Mouse (Mus musculus) liver, embryonic 14.5 days (tissue): Measurements from ENCODE around the gene 4930451I11Rik. TPM values are rescaled to one million over a fixed set of nuclear protein-coding genes. Genes with fewer than 3 reads are reported as not detected.

Experiments used
- ATAC-seq: fragments of 200-750 bp; cut with Nextera tagmentation; 2 replicates; pipeline ENCODE4 v1.8.0; 2017; ENCODE audit warnings: moderate number of reproducible peaks, mild to moderate bottlenecking, moderate library complexity; ENCODE audit not compliant: insufficient read depth
- DNase-seq, 3 experiments: peaks; one replicate each; pipeline ENCODE4 v3.0.0-alpha.2; 2012 to 2013; ENCODE audit warnings: low read depth in 3 of 3, low spot score in 3 of 3
- H3K27ac ChIP-seq: fragments of 300-500 bp; sonication (generic); 2 replicates; pipeline ENCODE4 v1.5.1; 2014; ENCODE audit warnings: moderate library complexity, mild to moderate bottlenecking, control low read depth, inconsistent platforms
- H3K27me3 ChIP-seq: fragments of 300-500 bp; sonication (generic); 2 replicates; pipeline ENCODE4 v1.6.1; 2014; ENCODE audit warnings: mild to moderate bottlenecking, low read length, moderate library complexity; ENCODE audit not compliant: control insufficient read depth, insufficient read depth
- H3K36me3 ChIP-seq: fragments of 300-500 bp; sonication (generic); replicated peaks from 2 replicates; pipeline ENCODE4 v1.6.1; 2014; ENCODE audit warnings: low read depth; ENCODE audit not compliant: control insufficient read depth, insufficient read depth
- H3K4me1 ChIP-seq, 2 experiments: fragments of 200-500 bp in 1 of 2; fragments of 300-500 bp in 1 of 2; sonication (generic) in 1 of 2; replicated peaks; 2 replicates each; pipeline ENCODE4 v1.6.1; 2012 to 2014; ENCODE audit warnings: antibody characterized with exemption in 1 of 2, inconsistent platforms in 1 of 2, low read length in 1 of 2; ENCODE audit not compliant: control insufficient read depth in 2 of 2, insufficient read depth in 2 of 2
- H3K4me2 ChIP-seq: fragments of 300-500 bp; sonication (generic); 2 replicates; pipeline ENCODE4 v1.6.1; 2014; ENCODE audit warnings: low read depth, mild to moderate bottlenecking, control low read depth, moderate library complexity
- H3K4me3 ChIP-seq, 2 experiments: fragments of 200-500 bp in 1 of 2; fragments of 300-500 bp in 1 of 2; sonication (generic) in 1 of 2; 2 replicates each; pipeline ENCODE4 v1.5.1; 2012 to 2014; ENCODE audit warnings: low read depth in 2 of 2, low read length in 2 of 2, mild to moderate bottlenecking in 2 of 2, control low read depth in 1 of 2, inconsistent platforms in 1 of 2, moderate library complexity in 1 of 2; ENCODE audit not compliant: insufficient read depth in 1 of 2
- H3K9ac ChIP-seq: fragments of 300-500 bp; sonication (generic); replicated peaks from 2 replicates; pipeline ENCODE4 v1.6.1; 2014; ENCODE audit warnings: mild to moderate bottlenecking, control low read depth, moderate library complexity
- H3K9me3 ChIP-seq: fragments of 300-500 bp; sonication (generic); 2 replicates; pipeline ENCODE4 v1.6.1; 2016; ENCODE audit warnings: low read length, mixed read lengths; ENCODE audit not compliant: control insufficient read depth
- CTCF ChIP-seq: IDR thresholded peaks from 2 replicates; pipeline ENCODE4 v1.5.1; 2016; ENCODE audit warnings: antibody characterized with exemption, low read depth, control low read depth
- EP300 ChIP-seq: IDR thresholded peaks from 2 replicates; pipeline ENCODE4 v1.6.1; 2016; ENCODE audit warnings: antibody characterized with exemption, low read depth
- WGBS: fragments of 180-500 bp; shearing (Covaris S2); extraction: QIAGEN DNeasy Blood & Tissue Kit; methylation state at CpG from one replicate; pipeline ENCODE4 v1.1.7; 2014; ENCODE audit not compliant: insufficient replicate concordance; 5-methylcytosine and 5-hydroxymethylcytosine counted together
- polyA plus RNA-seq, 2 experiments: library from polyadenylated mRNA; depleted of rRNA in 1 of 2; stranded (reverse) in 1 of 2; unstranded in 1 of 2; fragments of >200 nt; fragmentation: Nextera tagmentation in 1 of 2; extraction: Ambion mirVana in 1 of 2; gene quantifications; 2 replicates each; pipeline versions ENCODE4 v1.2.1 to v1.2.3; 2012 to 2014

The 4930451I11Rik gene
- polyA plus RNA-seq, 2 experiments = not detected

DNA sequence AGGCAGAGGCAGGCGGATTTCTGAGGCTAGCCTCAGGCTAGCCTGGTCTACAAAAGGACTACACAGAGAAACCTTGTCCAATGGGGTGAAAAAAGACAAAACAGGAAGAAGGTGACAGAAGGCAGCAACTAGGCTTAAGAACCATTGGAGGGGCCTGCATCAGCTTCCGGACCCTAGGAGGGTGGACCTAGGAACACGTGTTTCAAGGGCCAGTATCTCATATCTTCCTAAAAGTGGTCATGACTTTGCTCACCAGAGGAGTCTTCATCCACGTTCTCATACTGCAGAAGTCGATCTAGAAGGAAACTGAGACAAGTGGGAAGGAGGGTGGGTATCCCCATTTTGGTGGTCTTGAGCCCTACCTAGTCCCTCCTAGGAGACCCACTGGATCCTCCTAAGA is 29.5 kb upstream of the 4930451I11Rik start:
- H3K4me1 ChIP-seq = peaks cover 14 to 20% of the 10 kb centered on the region in 2 experiments
- H3K9ac ChIP-seq = peak overlapping the region; percentile 83
- 29% methylated on average over 5 of the region's 5 CpGs for WGBS
- DNase-seq = peak in 1 of 3 experiments; percentile 16
- peak overlapping the region; percentile 99 for H3K4me2 ChIP-seq
- ATAC-seq = no peak
- H3K27ac ChIP-seq = peak overlapping the region; percentile 50
- H3K27me3 ChIP-seq = no peaks in the 10 kb centered on the region
- TF ChIP-seq CTCF = no peak
- no peak for TF ChIP-seq EP300
- peaks cover 30% of the 10 kb centered on the region for H3K36me3 ChIP-seq
- no peaks in the 10 kb centered on the region for H3K9me3 ChIP-seq
- peak overlapping the region; percentile 80 to 95 for H3K4me3 ChIP-seq

DNA sequence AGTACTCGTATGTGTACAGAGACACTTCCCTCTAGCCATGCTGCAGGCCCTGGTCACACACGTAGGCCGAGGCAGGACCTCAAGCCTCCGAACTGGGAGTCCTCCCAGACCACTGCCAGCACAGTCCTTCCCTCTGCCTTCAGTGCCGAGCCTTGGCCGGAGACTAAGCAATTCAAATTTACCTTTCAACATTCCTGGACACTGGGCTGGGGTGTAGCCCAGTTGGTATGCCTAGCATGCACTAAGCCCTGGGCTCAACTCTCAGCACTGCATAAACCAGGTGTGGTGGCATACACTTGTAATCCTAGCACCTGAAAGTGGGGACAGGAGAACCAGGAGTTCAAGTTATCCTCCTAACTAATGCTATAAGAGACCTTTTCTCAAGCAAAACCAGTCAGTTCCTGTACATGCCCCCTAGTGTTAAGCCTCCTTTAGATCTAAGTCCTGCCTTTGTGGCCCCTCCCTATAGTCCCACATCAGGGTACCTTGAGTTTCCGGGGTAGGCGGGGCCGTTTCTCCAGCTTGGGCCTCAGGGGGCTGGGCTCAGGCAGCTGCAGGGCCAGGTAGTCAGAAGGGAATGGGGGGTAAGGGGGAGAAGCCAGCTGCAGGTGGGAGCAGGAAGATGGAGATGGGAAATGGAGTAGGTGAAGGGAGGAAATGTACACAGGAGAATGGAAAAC is 25.4 kb upstream of the 4930451I11Rik start:
- ATAC-seq (no peak), DNase-seq (no peak)
- Histone ChIP-seq H3K27me3 (no peaks in the 10 kb centered on the region), H3K4me3 (no peak overlapping the region), H3K4me2 (no peak overlapping the region), H3K9ac (no peak overlapping the region), H3K36me3 (peaks cover 34% of the 10 kb centered on the region), H3K4me1 (peaks cover 4 to 6% of the 10 kb centered on the region in 2 experiments; a peak in 3 of 4 replicates), H3K27ac (no peak overlapping the region), H3K9me3 (no peaks in the 10 kb centered on the region)
- TF ChIP-seq CTCF = no peak
- no peak for TF ChIP-seq EP300
- 71% methylated on average over 9 of the region's 9 CpGs for WGBS

DNA sequence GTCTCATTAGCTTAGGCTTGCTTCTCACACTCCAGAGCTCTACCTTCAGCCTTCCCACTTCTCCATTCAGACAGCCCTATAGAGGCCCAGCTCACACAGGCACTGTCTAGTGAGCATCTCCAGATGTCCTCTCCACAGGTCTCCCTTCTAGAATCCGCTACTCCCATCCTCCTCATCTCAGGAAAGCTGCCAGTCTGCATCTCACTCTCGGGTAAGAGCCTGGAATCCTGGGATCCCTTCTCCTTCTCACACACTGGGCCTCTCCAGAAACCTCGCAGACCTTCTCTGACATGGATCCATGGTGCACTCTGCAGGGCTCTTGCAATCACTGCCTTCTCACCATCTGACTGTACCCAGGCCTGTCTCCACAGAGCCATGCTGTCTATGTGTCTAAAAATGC is 24.2 kb upstream of the 4930451I11Rik start:
- H3K4me1 ChIP-seq = no peaks in the 10 kb centered on the region
- H3K9ac ChIP-seq = no peak overlapping the region
- H3K9me3 ChIP-seq = no peaks in the 10 kb centered on the region
- WGBS = 80% methylated on average over 3 of the region's 3 CpGs
- DNase-seq (no peak), ATAC-seq (no peak)
- no peak overlapping the region for H3K4me2 ChIP-seq
- H3K36me3 ChIP-seq = peaks cover 34% of the 10 kb centered on the region
- no peak overlapping the region for H3K4me3 ChIP-seq
- no peak overlapping the region for H3K27ac ChIP-seq
- TF ChIP-seq EP300 (no peak), CTCF (no peak)
- H3K27me3 ChIP-seq = no peaks in the 10 kb centered on the region

DNA sequence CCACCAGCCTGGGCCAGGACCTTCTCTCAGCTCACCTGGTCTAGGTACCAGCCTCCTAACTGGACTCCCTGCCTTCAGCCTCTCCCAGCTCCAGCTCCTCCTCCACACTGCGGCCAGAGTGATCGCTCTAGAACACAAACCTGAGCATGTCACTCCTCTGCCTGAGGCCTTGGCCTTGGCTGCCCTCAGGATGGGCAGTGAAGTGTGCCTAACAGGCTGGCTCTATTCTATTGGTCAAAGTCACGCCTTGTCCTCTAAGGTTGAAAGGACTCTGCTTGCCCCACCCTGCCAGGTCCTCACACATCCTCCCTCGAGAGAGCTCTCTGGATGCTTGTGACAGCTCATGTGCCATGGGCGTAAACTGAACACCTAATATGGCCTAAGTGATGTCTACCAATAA is 22.0 kb upstream of the 4930451I11Rik start:
- no peaks in the 10 kb centered on the region for H3K9me3 ChIP-seq
- H3K4me2 ChIP-seq = no peak overlapping the region
- H3K9ac ChIP-seq = no peak overlapping the region
- 65% methylated on average over 5 of the region's 5 CpGs for WGBS
- no peak overlapping the region for H3K4me3 ChIP-seq
- H3K27ac ChIP-seq = no peak overlapping the region
- DNase-seq = no peak
- no peak for TF ChIP-seq CTCF
- TF ChIP-seq EP300 = no peak
- no peaks in the 10 kb centered on the region for H3K4me1 ChIP-seq
- ATAC-seq = no peak
- peaks cover 28% of the 10 kb centered on the region for H3K36me3 ChIP-seq
- peaks cover 15% of the 10 kb centered on the region for H3K27me3 ChIP-seq

DNA sequence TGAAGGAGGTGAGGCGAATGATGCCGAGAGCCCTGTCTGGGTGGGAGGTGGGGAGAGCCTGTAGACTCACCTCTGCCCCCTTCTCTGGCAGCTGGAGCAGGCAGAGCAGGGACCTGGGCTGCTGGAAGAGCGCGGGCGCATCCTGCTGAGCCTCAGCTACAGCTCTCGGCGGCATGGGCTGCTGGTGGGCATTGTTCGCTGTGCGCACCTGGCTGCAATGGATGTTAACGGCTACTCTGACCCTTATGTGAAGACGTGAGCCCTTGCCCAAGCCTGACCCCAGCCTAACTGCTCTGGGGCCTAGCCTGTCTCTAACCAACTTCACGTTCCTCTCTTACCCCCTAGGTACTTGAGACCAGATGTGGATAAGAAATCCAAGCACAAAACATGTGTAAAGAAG is 19.8 kb upstream of the 4930451I11Rik start:
- Histone ChIP-seq H3K27me3 (peaks cover 37% of the 10 kb centered on the region), H3K36me3 (peaks cover 20% of the 10 kb centered on the region), H3K27ac (no peak overlapping the region), H3K4me3 (no peak overlapping the region), H3K4me1 (no peaks in the 10 kb centered on the region), H3K4me2 (no peak overlapping the region), H3K9ac (no peak overlapping the region), H3K9me3 (no peaks in the 10 kb centered on the region)
- TF ChIP-seq CTCF (no peak), EP300 (no peak)
- WGBS = 60% methylated on average over 12 of the region's 12 CpGs
- ATAC-seq (no peak), DNase-seq (no peak)
